Mouse (Mus musculus) C2C12 (cell line): ENCODE results near the gene Spata18. TPM values are rescaled to one million over a fixed set of nuclear protein-coding genes. Genes with fewer than 3 reads are reported as not detected.
A peak's percentile ranks its signal among the peaks of the same experiment; 100 is the strongest.

Source experiments
- H3K27me3 ChIP-seq: one replicate; pipeline ENCODE4 v1.6.1; 2011; ENCODE audit not compliant: control insufficient read depth, insufficient read depth, insufficient read length
- H3K36me3 ChIP-seq: one replicate; pipeline ENCODE4 v1.6.1; 2011; ENCODE audit not compliant: control insufficient read depth, insufficient read depth
- H3K4me3 ChIP-seq: one replicate; pipeline ENCODE4 v1.5.1; 2011; ENCODE audit warnings: mild to moderate bottlenecking, control low read depth; ENCODE audit not compliant: poor library complexity, insufficient read depth, severe bottlenecking
- H3K79me2 ChIP-seq: one replicate; pipeline ENCODE4 v1.6.1; 2011; ENCODE audit not compliant: control insufficient read depth, insufficient read depth
- H3K79me3 ChIP-seq: one replicate; pipeline ENCODE4 v1.6.1; 2011; ENCODE audit warnings: low read depth, control low read depth
- H3ac ChIP-seq: one replicate; pipeline ENCODE3; 2011; ENCODE audit warnings: low read depth; ENCODE audit not compliant: control insufficient read depth, insufficient read length
- CEBPB ChIP-seq: IDR thresholded peaks from one replicate; pipeline ENCODE4 v1.6.1; 2011; ENCODE audit warnings: low read depth, mild to moderate bottlenecking, control low read depth, moderate library complexity
- CTCF ChIP-seq: IDR thresholded peaks from one replicate; pipeline ENCODE4 v1.5.1; 2011; ENCODE audit not compliant: control insufficient read depth, insufficient read depth, insufficient read length
- FOSL1 ChIP-seq: IDR thresholded peaks from one replicate; pipeline ENCODE4 v1.8.0; 2011; ENCODE audit warnings: mild to moderate bottlenecking, low read length; ENCODE audit not compliant: poor library complexity, insufficient read depth, severe bottlenecking
- MAX ChIP-seq: IDR thresholded peaks from one replicate; pipeline ENCODE4 v1.6.1; 2011; ENCODE audit warnings: mild to moderate bottlenecking, control low read depth
- MYOD1 ChIP-seq: IDR thresholded peaks from one replicate; pipeline ENCODE4 v1.6.1; 2011; ENCODE audit warnings: low read depth; ENCODE audit not compliant: control insufficient read depth, insufficient read length
- MYOG ChIP-seq: IDR thresholded peaks from one replicate; pipeline ENCODE4 v1.6.1; 2011; ENCODE audit not compliant: control insufficient read depth, insufficient read length; ENCODE audit errors: extremely low read depth
- USF1 ChIP-seq: IDR thresholded peaks from one replicate; pipeline ENCODE4 v1.6.1; 2011; ENCODE audit warnings: low read depth, mild to moderate bottlenecking, control low read depth, moderate library complexity
- polyA plus RNA-seq: library from polyadenylated mRNA; unstranded; fragments of >200 nt; fragmentation: generic; extraction: Trizol; gene quantifications from one replicate; pipeline ENCODE4 v1.2.1, GENCODE M21; 2012; ENCODE audit warnings: missing spikeins

Spata18 gene
- polyA plus RNA-seq, 1 experiment = not detected

GRCm38 (mm10) chr5:73669386-73669785, 18.2 kb downstream of the Spata18 start:
- H3K27me3 ChIP-seq = no peaks in the 10 kb centered on the region
- H3K79me2 ChIP-seq = no peaks in the 10 kb centered on the region
- no peaks in the 10 kb centered on the region for H3K36me3 ChIP-seq
- H3K4me3 ChIP-seq = no peak overlapping the region
- no peaks in the 10 kb centered on the region for H3K79me3 ChIP-seq
- no peak overlapping the region for H3ac ChIP-seq
- no peak for TF ChIP-seq CEBPB
- TF ChIP-seq MAX = no peak
- TF ChIP-seq FOSL1 = no peak
- no peak for TF ChIP-seq MYOG
- TF ChIP-seq USF1 = no peak
- no peak for TF ChIP-seq MYOD1
- no peak for TF ChIP-seq CTCF

DNA sequence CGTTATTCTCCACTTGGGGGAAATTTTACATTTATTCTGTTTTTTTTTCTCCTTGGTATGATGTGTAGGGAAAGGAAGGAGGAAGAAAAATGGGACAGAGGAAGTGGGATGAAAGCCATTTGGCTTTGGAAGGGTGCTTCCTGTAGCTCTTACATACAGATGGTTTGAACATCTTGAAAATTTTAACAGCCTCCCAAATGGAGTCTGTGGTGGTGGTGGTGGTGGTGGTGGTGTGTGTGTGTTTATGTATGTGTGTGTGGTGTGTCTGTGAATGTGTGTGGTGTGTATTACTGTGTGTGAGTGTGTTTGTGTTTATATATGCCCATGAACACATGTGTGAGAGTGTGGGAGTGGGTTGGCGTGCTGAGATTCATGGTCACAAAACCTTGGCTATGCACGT, 24.4 kb downstream of the Spata18 start:
- no peaks in the 10 kb centered on the region for H3K79me2 ChIP-seq
- H3K36me3 ChIP-seq = no peaks in the 10 kb centered on the region
- H3ac ChIP-seq = no peak overlapping the region
- no peak for TF ChIP-seq CEBPB
- TF ChIP-seq USF1 = no peak
- TF ChIP-seq MYOD1 = no peak
- no peak for TF ChIP-seq MYOG
- TF ChIP-seq FOSL1 = no peak
- no peak for TF ChIP-seq MAX
- TF ChIP-seq CTCF = no peak
- peaks cover 3% of the 10 kb centered on the region for H3K27me3 ChIP-seq
- no peak overlapping the region for H3K4me3 ChIP-seq
- H3K79me3 ChIP-seq = no peaks in the 10 kb centered on the region

DNA sequence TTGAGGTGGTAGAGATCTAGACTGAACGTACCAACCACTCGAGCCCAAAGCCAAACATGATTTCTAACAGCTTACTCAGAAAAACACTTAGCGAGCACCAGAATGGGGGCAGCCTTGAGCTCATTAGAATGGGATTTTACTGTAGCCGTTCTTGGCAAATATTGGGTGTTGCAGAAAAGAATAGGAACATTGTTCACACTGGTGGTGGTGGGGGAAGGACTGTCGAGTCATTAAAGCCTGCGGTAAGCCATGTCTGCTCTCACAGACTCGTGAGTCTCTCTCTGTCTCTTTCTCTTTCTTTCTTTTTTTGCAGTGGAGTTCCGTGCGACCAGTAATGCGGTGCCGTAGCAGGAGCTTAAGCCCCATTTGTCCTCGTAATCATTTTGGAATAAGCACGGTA, 25.4 kb downstream of the Spata18 start:
- no peaks in the 10 kb centered on the region for H3K79me2 ChIP-seq
- no peaks in the 10 kb centered on the region for H3K79me3 ChIP-seq
- H3ac ChIP-seq = no peak overlapping the region
- no peak overlapping the region for H3K4me3 ChIP-seq
- no peak for TF ChIP-seq FOSL1
- no peaks in the 10 kb centered on the region for H3K36me3 ChIP-seq
- H3K27me3 ChIP-seq = peaks cover 8% of the 10 kb centered on the region

- Histone ChIP-seq H3K79me2 (no peaks in the 10 kb centered on the region), H3K79me3 (no peaks in the 10 kb centered on the region), H3K4me3 (no peak overlapping the region), H3K36me3 (no peaks in the 10 kb centered on the region), H3K27me3 (peaks cover 8% of the 10 kb centered on the region), H3ac (no peak overlapping the region)
- TF ChIP-seq MYOD1 (no peak), CEBPB (no peak), MYOG (no peak), USF1 (no peak), FOSL1 (no peak), MAX (no peak), CTCF (no peak)
Measured at GRCm38 (mm10) chr5:73683221-73683620, 32.0 kb downstream of the Spata18 start.

DNA sequence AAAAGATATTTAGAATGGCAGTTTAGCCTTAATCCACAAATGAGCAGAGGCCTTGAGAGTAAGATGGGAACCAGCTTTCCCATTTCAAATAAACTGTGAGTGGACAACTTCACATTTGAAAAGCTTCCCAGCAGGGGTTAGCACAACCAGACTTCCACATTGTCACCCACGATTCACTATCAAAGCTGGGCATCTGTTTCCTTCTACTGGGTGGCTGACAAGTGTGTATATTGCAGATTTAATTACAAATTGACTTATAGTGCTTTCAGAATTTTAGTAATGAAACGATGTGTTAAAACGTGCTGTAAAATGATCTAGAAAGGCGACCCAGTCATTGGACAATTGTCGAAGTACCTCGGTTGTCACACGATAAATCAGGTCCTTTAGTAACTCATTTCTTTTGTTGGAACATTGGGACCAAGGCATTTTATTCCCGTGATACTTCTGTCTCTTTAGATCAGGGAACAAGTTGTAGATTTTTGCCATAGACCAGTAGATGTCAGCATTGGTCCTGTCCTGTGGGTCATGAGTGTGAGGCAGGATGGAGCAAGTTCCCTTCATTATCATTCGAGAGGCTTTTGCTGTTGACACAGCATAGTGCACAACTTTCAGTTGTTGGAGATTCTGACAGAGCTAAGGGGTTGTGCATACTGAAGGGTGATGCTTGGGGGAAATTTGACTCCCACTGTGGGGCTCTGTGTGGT, 32.7 kb downstream of the Spata18 start:
- no peak overlapping the region for H3K4me3 ChIP-seq
- H3K79me2 ChIP-seq = no peaks in the 10 kb centered on the region
- TF ChIP-seq MYOG (no peak), CEBPB (no peak), MYOD1 (no peak), MAX (no peak), FOSL1 (no peak), USF1 (no peak), CTCF (no peak)
- no peaks in the 10 kb centered on the region for H3K79me3 ChIP-seq
- peaks cover 8% of the 10 kb centered on the region for H3K27me3 ChIP-seq
- H3K36me3 ChIP-seq = no peaks in the 10 kb centered on the region
- H3ac ChIP-seq = no peak overlapping the region

GRCm38 (mm10) chr5:73686149-73686548, 35.0 kb downstream of the Spata18 start:
- no peak overlapping the region for H3ac ChIP-seq
- H3K27me3 ChIP-seq = peaks cover 5% of the 10 kb centered on the region
- no peaks in the 10 kb centered on the region for H3K79me3 ChIP-seq
- H3K79me2 ChIP-seq = no peaks in the 10 kb centered on the region
- TF ChIP-seq CTCF = peak; percentile 5
- TF ChIP-seq FOSL1 = no peak
- TF ChIP-seq CEBPB = no peak
- TF ChIP-seq MYOD1 = no peak
- TF ChIP-seq MAX = no peak
- H3K36me3 ChIP-seq = no peaks in the 10 kb centered on the region
- no peak overlapping the region for H3K4me3 ChIP-seq
